Mouse (Mus musculus) hindbrain, embryonic 15.5 days (tissue): ENCODE data around the gene Zmynd8. TPM values are rescaled to one million over a fixed set of nuclear protein-coding genes. Genes with fewer than 3 reads are reported as not detected.

ENCODE experiments used
- ATAC-seq: fragments of 200-750 bp; cut with Nextera tagmentation; 2 replicates; pipeline ENCODE4 v1.8.0; 2017; ENCODE audit warnings: low read depth, moderate number of reproducible peaks, moderate TSS enrichment; ENCODE audit not compliant: low FRiP score
- H3K27ac ChIP-seq: fragments of 300-500 bp; sonication (generic); replicated peaks from 2 replicates; pipeline ENCODE4 v1.5.1; 2015; ENCODE audit warnings: mild to moderate bottlenecking, inconsistent platforms
- H3K27me3 ChIP-seq: fragments of 300-500 bp; sonication (generic); 2 replicates; pipeline ENCODE4 v1.6.1; 2015; ENCODE audit warnings: control low read depth, inconsistent platforms
- H3K36me3 ChIP-seq: fragments of 300-500 bp; sonication (generic); 2 replicates; pipeline ENCODE4 v1.6.1; 2015; ENCODE audit warnings: control low read depth, inconsistent platforms
- H3K4me1 ChIP-seq: fragments of 300-500 bp; sonication (generic); replicated peaks from 2 replicates; pipeline ENCODE4 v1.6.1; 2015; ENCODE audit warnings: control low read depth, inconsistent platforms
- H3K4me2 ChIP-seq: fragments of 300-500 bp; sonication (generic); 2 replicates; pipeline ENCODE4 v1.6.1; 2015; ENCODE audit warnings: moderate library complexity, mild to moderate bottlenecking, inconsistent platforms
- H3K4me3 ChIP-seq: fragments of 300-500 bp; sonication (generic); 2 replicates; pipeline ENCODE4 v1.5.1; 2015; ENCODE audit warnings: mild to moderate bottlenecking, inconsistent platforms
- H3K9ac ChIP-seq: fragments of 300-500 bp; sonication (generic); 2 replicates; pipeline ENCODE4 v1.6.1; 2015; ENCODE audit warnings: inconsistent platforms
- H3K9me3 ChIP-seq: fragments of 300-500 bp; sonication (generic); 2 replicates; pipeline ENCODE4 v1.6.1; 2016; ENCODE audit warnings: control low read depth, inconsistent platforms
- WGBS: fragments of 180-500 bp; shearing (Covaris S2); methylation state at CpG from one replicate; pipeline ENCODE4 v1.1.7; 2015; 5-methylcytosine and 5-hydroxymethylcytosine counted together
- polyA plus RNA-seq: library from polyadenylated mRNA; unstranded; fragments of >200 nt; fragmentation: Nextera tagmentation; extraction: Ambion mirVana; gene quantifications from 2 replicates; pipeline ENCODE4 v1.2.1, GENCODE M21; 2015

Zmynd8 gene
- polyA plus RNA-seq, 1 experiment from 2014 or later, result 71.8 TPM

GRCm38 (mm10) chr2:165876201-165876918 lies 22.5 kb downstream of the Zmynd8 start:
- no peak for ATAC-seq
- H3K9me3 ChIP-seq, result no peaks in the 10 kb centered on the region
- peak overlapping the region; percentile 49 for H3K9ac ChIP-seq
- WGBS, result 27% methylated on average over 8 of the region's 8 CpGs
- H3K4me1 ChIP-seq, result peaks cover 93% of the 10 kb centered on the region
- no peaks in the 10 kb centered on the region for H3K27me3 ChIP-seq
- H3K27ac ChIP-seq, result peak overlapping the region; percentile 86
- peak overlapping the region; percentile 73 for H3K4me2 ChIP-seq
- H3K36me3 ChIP-seq, result peaks cover 6% of the 10 kb centered on the region
- no peak overlapping the region for H3K4me3 ChIP-seq

DNA sequence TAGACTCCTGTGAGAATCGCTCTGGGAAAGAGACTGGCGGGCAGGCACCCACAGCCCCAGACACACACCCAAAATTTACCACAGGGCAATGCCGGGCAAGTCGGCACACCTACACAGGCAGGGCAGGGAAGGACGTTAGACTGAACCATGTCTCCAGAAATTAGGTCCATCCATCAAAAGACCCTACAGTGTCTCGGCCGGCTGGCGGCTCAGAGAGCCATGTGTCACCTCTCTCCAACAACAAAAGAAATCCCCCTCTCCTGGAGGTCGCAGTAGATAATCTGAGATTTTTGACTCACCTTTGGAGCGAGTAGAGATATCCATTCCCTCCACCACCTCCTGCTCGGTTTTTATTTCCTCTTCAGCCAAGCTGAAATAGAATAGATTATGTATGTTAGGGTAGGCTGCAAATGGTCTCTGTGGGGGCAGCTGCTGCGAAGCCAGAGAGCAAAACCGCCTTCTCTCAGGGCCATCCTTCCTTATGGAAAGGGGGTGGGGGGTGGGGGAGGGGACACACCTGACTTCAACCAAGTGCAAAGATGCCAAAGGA lies 23.3 kb downstream of the Zmynd8 start:
- WGBS, result 10% methylated on average over 13 of the region's 13 CpGs
- Histone ChIP-seq H3K4me2 (peak overlapping the region; percentile 73), H3K27me3 (no peaks in the 10 kb centered on the region), H3K4me3 (peak overlapping the region; percentile 15), H3K4me1 (peaks cover 84% of the 10 kb centered on the region), H3K9me3 (no peaks in the 10 kb centered on the region), H3K36me3 (peaks cover 6% of the 10 kb centered on the region), H3K9ac (peak overlapping the region; percentile 49), H3K27ac (peak overlapping the region; percentile 86)
- 0 out of 2 replicates have a peak, but pooled peaks have one; percentile 3 for ATAC-seq

- peak overlapping the region; percentile 15 for H3K4me3 ChIP-seq
- H3K36me3 ChIP-seq, result peaks cover 6% of the 10 kb centered on the region
- peak; percentile 69 for ATAC-seq
- peaks cover 83% of the 10 kb centered on the region for H3K4me1 ChIP-seq
- 18% methylated on average over 13 of the region's 13 CpGs for WGBS
- H3K9ac ChIP-seq, result peak overlapping the region; percentile 49
- H3K4me2 ChIP-seq, result peak overlapping the region; percentile 73
- no peaks in the 10 kb centered on the region for H3K27me3 ChIP-seq
- H3K9me3 ChIP-seq, result no peaks in the 10 kb centered on the region
- peak overlapping the region; percentile 86 for H3K27ac ChIP-seq
Measured at GRCm38 (mm10) chr2:165874461-165875339, 24.1 kb downstream of the Zmynd8 start.

- no peaks in the 10 kb centered on the region for H3K9me3 ChIP-seq
- H3K4me3 ChIP-seq, result no peak overlapping the region
- peak overlapping the region; percentile 86 for H3K27ac ChIP-seq
- peaks cover 83% of the 10 kb centered on the region for H3K4me1 ChIP-seq
- no peak overlapping the region for H3K9ac ChIP-seq
- peak overlapping the region; percentile 73; the same call in 1 of the 2 replicates for H3K4me2 ChIP-seq
- no peak for ATAC-seq
- 54% methylated on average over 3 of the region's 3 CpGs for WGBS
- H3K27me3 ChIP-seq, result no peaks in the 10 kb centered on the region
- H3K36me3 ChIP-seq, result peaks cover 6% of the 10 kb centered on the region
Measured at GRCm38 (mm10) chr2:165873777-165874176, 25.0 kb downstream of the Zmynd8 start.

DNA sequence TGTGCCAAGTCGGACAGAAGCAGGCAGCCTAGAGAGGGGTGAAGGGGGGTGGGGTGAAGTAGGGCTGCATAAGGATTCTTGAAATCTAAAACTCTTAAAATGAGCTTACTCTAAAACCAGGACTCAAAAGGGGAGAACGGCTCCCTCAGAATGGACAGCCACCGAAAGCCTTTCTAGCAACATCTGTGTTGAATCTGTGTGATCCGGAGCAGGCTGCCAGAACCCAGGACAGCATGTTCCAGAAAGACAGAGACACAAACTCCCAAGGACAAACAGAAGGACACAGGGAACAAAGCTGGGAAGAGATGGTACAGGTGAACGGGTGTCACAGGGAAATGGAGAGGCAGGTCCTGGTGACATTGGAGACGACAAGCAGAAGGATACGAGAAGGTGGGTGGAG lies 25.6 kb downstream of the Zmynd8 start:
- Histone ChIP-seq H3K4me3 (no peak overlapping the region), H3K4me2 (no peak overlapping the region), H3K36me3 (peaks cover 6% of the 10 kb centered on the region), H3K9me3 (no peaks in the 10 kb centered on the region), H3K4me1 (peaks cover 85% of the 10 kb centered on the region), H3K27me3 (no peaks in the 10 kb centered on the region), H3K27ac (peak overlapping the region; percentile 86), H3K9ac (no peak overlapping the region)
- no peak for ATAC-seq
- WGBS, result 79% methylated on average over 7 of the region's 7 CpGs

DNA sequence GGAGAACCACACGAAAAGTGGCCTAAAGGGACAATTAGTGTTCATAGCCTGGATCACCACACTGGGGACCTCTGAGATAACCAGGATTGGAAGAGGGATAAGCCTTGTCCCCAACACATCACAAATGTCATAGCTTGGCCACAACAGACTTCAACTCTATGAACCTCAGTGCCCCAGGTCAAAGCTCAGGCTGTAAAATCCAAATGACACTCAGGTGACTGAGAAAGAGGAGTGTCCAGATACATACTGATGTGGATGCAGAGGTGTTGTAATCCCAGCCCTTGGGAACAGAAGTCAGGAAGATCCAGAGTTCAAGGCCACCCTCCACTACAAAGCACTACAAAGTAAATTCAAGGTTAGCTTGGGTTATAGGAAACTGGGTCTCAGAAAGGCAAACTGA lies 29.6 kb downstream of the Zmynd8 start:
- Histone ChIP-seq H3K27ac (peak overlapping the region; percentile 81; the same call in 1 of the 2 replicates), H3K36me3 (peaks cover 6% of the 10 kb centered on the region), H3K27me3 (no peaks in the 10 kb centered on the region), H3K9ac (no peak overlapping the region), H3K4me3 (no peak overlapping the region), H3K4me2 (no peak overlapping the region), H3K9me3 (no peaks in the 10 kb centered on the region), H3K4me1 (peaks cover 79% of the 10 kb centered on the region)
- WGBS, result 58% methylated on average over 1 of the region's 1 CpGs
- no peak for ATAC-seq

- H3K9ac ChIP-seq, result no peak overlapping the region
- 50% methylated on average over 8 of the region's 8 CpGs for WGBS
- no peaks in the 10 kb centered on the region for H3K27me3 ChIP-seq
- no peak overlapping the region for H3K4me3 ChIP-seq
- ATAC-seq, result no peak; the same call in 1 of the 2 replicates
- peak overlapping the region; percentile 81 for H3K27ac ChIP-seq
- no peak overlapping the region for H3K4me2 ChIP-seq
- H3K36me3 ChIP-seq, result peaks cover 1% of the 10 kb centered on the region; the same call in 1 of the 2 replicates
- no peaks in the 10 kb centered on the region for H3K9me3 ChIP-seq
- peaks cover 78% of the 10 kb centered on the region for H3K4me1 ChIP-seq
Measured at GRCm38 (mm10) chr2:165868522-165869175, 30.2 kb downstream of the Zmynd8 start.

GRCm38 (mm10) chr2:165867549-165867948 lies 31.3 kb downstream of the Zmynd8 start:
- H3K9me3 ChIP-seq, result no peaks in the 10 kb centered on the region
- 50% methylated on average over 9 of the region's 9 CpGs for WGBS
- H3K27ac ChIP-seq, result peak overlapping the region; percentile 81
- H3K9ac ChIP-seq, result no peak overlapping the region
- H3K27me3 ChIP-seq, result no peaks in the 10 kb centered on the region
- H3K4me3 ChIP-seq, result no peak overlapping the region
- H3K4me1 ChIP-seq, result peaks cover 71% of the 10 kb centered on the region
- no peak for ATAC-seq
- H3K4me2 ChIP-seq, result 0 out of 2 replicates have a peak overlapping the region, but pooled peaks have one; percentile 1
- H3K36me3 ChIP-seq, result no peaks in the 10 kb centered on the region

DNA sequence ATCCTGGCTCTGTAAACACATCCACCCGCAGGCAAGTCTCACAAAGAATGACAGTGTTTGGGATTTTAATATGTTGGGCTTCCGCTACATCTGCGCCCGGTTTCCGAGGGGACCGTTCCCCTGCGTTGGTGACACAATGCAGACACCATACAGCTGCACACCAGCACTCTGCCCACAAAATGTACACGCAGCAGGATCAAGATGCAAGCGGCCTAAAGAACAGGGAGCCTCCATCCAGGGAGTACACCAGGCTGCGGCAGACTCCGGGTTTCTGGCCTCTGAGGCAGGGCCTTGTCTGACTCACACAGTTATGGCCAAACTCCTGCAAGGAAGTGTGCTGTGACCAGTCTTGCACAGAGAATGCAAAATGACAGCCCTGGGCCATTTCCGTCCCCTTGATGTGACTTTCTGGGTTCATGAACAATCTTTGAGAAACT lies 31.8 kb downstream of the Zmynd8 start:
- peaks cover 73% of the 10 kb centered on the region for H3K4me1 ChIP-seq
- H3K9ac ChIP-seq, result peak overlapping the region; percentile 20
- H3K4me2 ChIP-seq, result peak overlapping the region; percentile 11; the same call in 1 of the 2 replicates

DNA sequence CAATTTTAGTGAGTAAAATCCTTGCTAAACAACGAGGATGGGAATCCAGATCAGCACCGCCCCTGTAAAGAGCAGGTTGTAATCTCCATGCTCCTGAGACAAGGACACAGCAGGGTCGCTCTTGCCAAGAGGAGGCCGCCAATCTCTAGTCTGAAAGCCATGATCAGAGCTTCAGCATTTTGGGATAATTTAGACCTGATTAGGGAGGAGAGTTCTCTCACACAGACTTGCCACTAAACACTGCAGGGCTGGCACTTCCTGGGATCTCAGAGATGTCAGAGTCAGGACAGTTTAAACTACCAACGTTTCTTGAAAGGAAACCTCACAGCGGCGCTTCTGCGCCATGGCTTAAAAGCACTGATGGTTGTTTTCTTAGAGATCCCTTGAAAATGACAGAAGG lies 32.4 kb downstream of the Zmynd8 start:
- Histone ChIP-seq H3K27ac (peak overlapping the region; percentile 81), H3K36me3 (no peaks in the 10 kb centered on the region), H3K27me3 (no peaks in the 10 kb centered on the region), H3K4me3 (no peak overlapping the region), H3K4me1 (peaks cover 74% of the 10 kb centered on the region), H3K9me3 (no peaks in the 10 kb centered on the region), H3K9ac (peak overlapping the region; percentile 20; the same call in 1 of the 2 replicates), H3K4me2 (no peak overlapping the region)
- no peak for ATAC-seq
- WGBS, result 43% methylated on average over 8 of the region's 8 CpGs

More for the DNA sequence above, 31.8 kb downstream of the Zmynd8 start:
- H3K36me3 ChIP-seq, result no peaks in the 10 kb centered on the region
- H3K27ac ChIP-seq, result peak overlapping the region; percentile 81
- H3K9me3 ChIP-seq, result no peaks in the 10 kb centered on the region
- ATAC-seq, result no peak
- no peak overlapping the region for H3K4me3 ChIP-seq
- WGBS, result 18% methylated on average over 12 of the region's 12 CpGs
- H3K27me3 ChIP-seq, result no peaks in the 10 kb centered on the region

- peaks cover 72% of the 10 kb centered on the region for H3K4me1 ChIP-seq
- no peak overlapping the region for H3K27ac ChIP-seq
- H3K36me3 ChIP-seq, result no peaks in the 10 kb centered on the region
- no peaks in the 10 kb centered on the region for H3K27me3 ChIP-seq
- WGBS, result 67% methylated on average over 3 of the region's 3 CpGs
- H3K9me3 ChIP-seq, result no peaks in the 10 kb centered on the region
- H3K9ac ChIP-seq, result no peak overlapping the region
- H3K4me2 ChIP-seq, result no peak overlapping the region
- H3K4me3 ChIP-seq, result no peak overlapping the region
- ATAC-seq, result no peak
Measured at GRCm38 (mm10) chr2:165864769-165865168, 34.0 kb downstream of the Zmynd8 start.
